Mouse (Mus musculus): ENCODE results near the gene Dync1h1.

DNA sequence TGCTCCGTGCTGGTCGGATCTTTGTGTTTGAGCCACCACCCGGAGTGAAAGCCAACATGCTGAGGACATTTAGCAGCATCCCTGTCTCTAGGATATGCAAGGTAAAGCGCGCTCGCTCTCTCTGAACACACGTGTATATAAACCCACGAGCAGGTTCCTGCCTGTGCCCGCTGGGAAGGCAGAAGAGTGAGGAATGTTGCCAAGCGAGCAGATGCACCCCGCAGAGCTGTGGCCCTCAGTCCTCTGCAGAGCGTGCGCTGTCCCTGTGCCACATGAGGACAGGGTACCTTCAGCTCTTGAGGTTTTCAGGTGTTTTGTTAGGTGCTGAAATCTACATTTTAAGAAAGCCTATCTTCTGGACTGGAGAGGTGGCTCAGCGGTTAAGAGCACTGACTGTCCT, 60.5 kb downstream of the Dync1h1 start:
- TF ChIP-seq CTCF (IDR thresholded peaks at IDR 0.05; ENCODE audit: low read depth) (no peak), EP300 (IDR thresholded peaks at IDR 0.05; ENCODE audit: low read depth) (no peak)

Data from liver, postnatal 0 days (tissue).